Mouse (Mus musculus): Measurements from ENCODE around the gene Pcyt2.

- TF ChIP-seq CTCF (IDR thresholded peaks at IDR 0.05) (peak; percentile 26), EP300 (IDR thresholded peaks at IDR 0.05; ENCODE audit: insufficient read depth, low read depth, low read length) (no peak), POLR2A (IDR thresholded peaks at IDR 0.05; ENCODE audit: insufficient read depth, low read depth, low read length) (peak; percentile 53)
Observed at GRCm38 (mm10) chr11:120598283-120598989, 19.3 kb downstream of the Pcyt2 start, which contains the start of the genes Alyref and Anapc11.

Measured in heart, adult 2 months (tissue).